Mouse (Mus musculus) thymus, postnatal 10 days (tissue): ENCODE results near the gene Dydc1.

Source experiments
- DNase-seq, 2 experiments: peaks; one replicate each; pipeline ENCODE4 v3.0.0; 2021; ENCODE audit warnings: low spot score in 2 of 2

Dydc1 gene

DNA sequence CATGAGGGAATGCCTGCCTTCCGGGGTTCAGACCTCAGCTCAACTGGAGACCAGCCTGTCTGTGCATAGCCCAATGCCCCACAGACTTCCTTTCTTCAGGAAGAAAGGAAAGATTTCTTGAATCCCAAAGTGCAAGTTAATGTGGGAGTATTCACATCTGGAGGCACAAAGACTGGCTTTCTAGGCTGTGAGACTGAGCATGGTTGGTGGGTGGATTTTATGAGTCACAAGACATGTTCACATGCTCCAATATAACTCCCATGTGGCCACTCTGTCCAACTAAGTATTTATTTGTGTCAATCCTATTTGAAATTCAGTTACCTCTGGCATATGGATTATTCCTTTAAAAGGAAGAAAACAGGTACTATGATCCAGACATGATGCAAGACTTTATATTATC is 26.0 kb downstream of the Dydc1 start:
- DNase-seq, result no peak

GRCm38 (mm10) chr14:41100712-41101111 is 28.0 kb downstream of the Dydc1 start:
- DNase-seq, result no peak

- no peak for DNase-seq
These were observed 28.5 kb downstream of the Dydc1 start for GRCm38 (mm10) chr14:41101242-41101641.

- DNase-seq, result no peak
These were observed 29.6 kb downstream of the Dydc1 start for GRCm38 (mm10) chr14:41102269-41102668.

- no peak for DNase-seq
These were observed 32.2 kb downstream of the Dydc1 start, which contains the start of gene Mat1a for GRCm38 (mm10) chr14:41104853-41105444. Gene Mat1a (plus strand): TSS chr14:41105035.

DNA sequence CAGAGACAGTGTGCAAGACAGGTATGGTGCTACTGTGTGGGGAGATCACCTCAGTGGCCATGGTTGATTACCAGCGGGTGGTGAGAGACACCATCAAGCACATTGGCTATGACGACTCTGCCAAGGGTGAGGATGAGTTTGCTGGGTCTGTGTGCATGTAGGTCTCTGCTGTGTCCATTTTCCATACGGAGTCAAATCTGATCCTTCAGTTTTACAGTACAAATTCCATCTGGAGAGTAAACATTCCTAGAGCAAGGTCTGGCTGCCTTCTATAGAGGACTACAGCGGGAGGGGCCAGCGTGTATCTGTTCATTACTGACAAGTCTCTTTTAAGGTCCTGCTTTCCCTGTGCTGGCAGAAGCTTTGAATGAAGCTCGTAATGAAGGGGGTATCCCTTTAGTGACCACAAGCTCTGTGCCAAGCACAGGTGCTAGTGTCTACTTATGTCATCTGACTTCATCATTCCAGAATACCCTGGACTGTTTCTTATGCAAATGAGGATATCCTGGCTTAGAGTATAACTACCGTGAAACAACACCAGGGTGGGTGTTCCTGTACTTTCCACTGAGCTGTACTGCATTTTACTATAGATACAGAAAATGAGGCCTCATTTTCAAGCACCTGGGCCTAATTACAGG is 38.4 kb downstream of the Dydc1 start:
- DNase-seq, result no peak

DNA sequence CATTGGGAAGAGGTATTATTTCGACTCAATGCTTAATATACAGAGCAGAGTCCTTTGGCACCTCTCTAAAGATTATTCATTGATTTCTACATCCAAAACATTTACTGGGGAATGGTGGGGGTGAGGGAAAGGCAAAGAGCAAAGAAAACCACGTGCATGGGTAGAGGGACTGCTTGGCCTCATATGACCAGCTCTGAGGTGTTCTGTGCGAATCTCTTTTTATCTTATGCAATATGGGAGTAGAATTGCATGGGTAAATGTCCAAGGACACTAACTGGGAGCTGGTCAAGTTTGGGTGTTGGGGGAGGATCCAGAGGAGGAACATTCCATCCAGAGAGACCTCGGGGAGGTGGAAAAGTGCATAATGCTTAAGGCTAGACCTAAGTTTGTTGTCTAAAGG is 40.2 kb downstream of the Dydc1 start:
- no peak for DNase-seq

GRCm38 (mm10) chr14:41116271-41116670 is 43.6 kb downstream of the Dydc1 start:
- DNase-seq, result no peak

DNA sequence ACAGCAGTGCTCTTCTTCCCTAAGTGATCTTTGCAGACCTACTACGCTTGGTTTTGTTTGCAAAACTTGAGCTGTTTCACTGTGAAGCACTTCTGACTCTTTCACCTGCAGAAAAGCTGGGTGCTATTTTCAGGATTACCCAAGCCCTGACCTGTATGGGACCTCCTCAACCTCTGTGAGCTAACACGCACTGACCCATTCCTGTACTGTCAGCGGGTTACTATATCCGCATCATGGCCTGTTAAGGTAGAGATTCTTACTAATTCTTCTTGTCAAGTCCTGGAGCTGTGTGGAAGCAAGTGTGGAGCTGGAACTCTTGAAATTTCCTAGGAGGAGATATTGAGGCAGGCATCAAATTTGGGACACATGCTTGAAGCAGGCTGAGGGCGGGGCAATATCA is 52.0 kb downstream of the Dydc1 start:
- DNase-seq, result no peak

DNA sequence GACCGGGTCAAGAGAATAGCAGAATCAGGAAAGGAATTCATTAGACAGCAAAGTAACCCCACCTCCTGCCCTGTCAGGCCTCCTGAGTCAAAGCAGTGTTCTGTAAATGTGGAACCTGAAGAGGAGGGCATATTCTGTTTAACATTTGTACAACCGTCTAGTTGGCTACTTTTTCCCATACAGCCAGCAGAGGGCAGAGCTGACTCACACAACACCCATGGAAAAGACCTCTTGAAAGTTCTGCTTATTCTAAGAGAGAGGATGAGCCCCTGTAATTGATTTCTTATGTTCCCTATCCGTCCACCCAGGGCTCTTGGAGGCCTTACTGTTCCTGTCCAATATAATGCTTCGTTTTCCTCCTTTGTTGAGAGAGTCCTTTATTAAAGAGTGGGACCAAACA is 55.3 kb downstream of the Dydc1 start:
- DNase-seq, result no peak

GRCm38 (mm10) chr14:41131540-41131939 is 58.8 kb downstream of the Dydc1 start, which contains the start of gene Sftpa1:
Gene Sftpa1 (plus strand): TSS chr14:41131782.
- no peak for DNase-seq

DNA sequence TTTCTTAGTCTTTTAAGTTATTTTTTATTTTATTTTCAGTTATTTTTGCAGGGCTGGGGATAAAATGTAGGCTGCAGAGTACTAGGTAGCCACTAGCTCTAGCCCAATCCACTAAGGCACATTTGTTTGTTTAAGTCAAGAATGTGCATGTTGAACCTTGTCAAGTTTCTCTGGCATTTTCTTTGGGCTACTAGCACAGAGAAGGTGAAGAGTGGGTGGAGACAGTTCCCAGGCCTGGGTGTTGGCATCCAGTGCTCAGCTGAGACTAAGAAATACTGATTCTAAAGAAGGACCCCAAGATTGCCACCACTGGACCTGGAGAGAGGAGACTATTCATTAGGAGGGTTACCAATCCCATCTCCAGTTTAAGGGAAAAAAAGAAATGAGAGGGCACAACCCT is 64.3 kb downstream of the Dydc1 start:
- DNase-seq, result no peak

DNA sequence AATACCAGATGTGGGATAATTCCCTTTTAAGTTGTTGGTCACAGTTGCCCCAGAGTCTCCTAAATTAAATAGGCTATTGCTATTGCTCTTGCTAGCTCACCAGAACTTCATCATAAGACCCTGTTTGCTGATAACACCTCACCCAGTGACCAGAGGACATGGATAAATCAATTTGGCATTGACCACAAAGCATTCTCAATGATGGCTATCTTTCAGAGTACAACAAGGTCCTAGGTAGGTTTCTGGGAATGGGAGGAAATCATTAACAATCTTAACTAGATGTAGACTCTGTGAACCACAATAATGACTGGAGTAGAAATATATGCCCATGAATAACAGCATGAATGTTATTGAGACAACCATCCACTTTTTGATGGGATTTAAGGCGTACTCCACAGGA is 68.0 kb downstream of the Dydc1 start:
- DNase-seq, result no peak
